Mouse (Mus musculus) brain, adult 2 months (tissue): ENCODE data around the gene Foxc2.

Source experiments
- DNase-seq: peaks from one replicate; pipeline ENCODE4 v3.0.0; 2011; ENCODE audit warnings: low read depth, low spot score

Gene Foxc2

DNA sequence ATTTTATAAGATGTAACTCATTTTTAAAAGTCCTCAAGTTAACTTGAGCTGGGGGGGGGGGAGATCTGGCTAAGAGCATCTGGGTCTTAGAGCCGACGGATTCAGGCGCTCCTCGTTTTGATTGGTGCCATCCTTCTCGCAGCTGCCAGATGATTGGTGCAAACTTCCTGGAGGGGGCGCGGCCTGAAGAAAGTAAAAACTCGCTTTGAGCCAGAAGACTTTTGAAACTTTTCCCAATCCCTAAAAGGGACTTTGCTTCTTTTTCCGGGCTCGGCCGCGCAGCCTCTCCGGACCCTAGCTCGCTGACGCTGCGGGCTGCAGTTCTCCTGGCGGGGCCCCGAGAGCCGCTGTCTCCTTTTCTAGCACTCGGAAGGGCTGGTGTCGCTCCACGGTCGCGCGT is at the start of gene Foxc2:
Gene Foxc2, plus strand, starts transcription at position 224 of the 400 bp plus-strand sequence.
- peak; percentile 77 for DNase-seq

DNA sequence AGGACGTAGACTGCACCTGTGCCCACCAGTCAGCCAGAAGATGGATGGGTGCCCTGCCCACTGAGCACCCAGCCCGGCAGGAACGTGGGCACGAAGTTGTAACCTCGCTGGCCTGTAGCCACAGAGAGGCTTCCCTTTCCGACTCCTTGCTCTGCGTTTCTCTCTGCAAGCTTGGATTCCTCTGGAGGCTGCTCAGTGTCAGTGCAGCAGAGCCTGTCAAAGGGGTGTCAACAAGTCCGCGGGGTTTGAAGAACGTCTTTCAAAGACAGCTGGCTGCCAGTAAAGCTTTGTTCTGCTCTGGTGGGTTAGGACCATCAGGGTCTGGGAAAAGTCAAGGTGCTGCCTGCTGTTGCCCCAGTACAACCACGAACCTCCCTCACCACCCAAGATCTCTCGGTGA is 44.5 kb upstream of the Foxc2 start:
- no peak for DNase-seq

DNA sequence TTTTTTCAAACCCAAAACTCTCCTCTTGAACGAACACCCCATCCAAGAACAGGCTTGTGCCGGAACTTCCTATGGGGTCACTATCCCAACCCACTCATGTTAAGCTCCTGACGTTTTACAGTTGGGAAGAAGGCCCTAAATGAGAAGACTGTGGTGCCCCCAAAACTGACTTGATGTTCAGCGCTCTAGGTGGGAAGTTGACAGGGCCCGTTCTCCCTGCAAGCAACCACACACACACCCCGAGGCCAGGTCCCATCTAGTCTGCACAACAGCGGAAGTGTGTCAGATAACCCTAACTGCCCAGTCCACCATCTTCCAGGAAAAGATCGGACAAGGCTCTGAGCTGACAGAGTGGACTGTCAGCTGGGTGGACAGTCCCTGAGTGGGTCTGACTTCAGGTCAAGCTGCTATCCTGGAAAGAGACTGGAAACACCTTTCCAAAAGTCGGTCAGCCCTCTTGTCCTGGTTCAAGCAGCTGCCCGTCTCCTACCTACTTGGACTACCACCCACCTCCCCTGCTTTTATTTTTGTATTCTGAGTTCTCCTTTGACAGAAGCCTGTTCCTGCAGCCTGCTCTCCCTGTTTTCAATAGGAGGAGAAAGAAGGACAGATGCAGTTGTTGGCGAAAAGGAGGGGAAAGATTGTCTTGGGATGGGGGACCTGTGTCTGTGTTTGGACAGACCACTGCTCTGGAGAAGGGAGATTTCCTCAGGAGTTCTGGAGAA is 43.4 kb upstream of the Foxc2 start:
- no peak for DNase-seq

DNA sequence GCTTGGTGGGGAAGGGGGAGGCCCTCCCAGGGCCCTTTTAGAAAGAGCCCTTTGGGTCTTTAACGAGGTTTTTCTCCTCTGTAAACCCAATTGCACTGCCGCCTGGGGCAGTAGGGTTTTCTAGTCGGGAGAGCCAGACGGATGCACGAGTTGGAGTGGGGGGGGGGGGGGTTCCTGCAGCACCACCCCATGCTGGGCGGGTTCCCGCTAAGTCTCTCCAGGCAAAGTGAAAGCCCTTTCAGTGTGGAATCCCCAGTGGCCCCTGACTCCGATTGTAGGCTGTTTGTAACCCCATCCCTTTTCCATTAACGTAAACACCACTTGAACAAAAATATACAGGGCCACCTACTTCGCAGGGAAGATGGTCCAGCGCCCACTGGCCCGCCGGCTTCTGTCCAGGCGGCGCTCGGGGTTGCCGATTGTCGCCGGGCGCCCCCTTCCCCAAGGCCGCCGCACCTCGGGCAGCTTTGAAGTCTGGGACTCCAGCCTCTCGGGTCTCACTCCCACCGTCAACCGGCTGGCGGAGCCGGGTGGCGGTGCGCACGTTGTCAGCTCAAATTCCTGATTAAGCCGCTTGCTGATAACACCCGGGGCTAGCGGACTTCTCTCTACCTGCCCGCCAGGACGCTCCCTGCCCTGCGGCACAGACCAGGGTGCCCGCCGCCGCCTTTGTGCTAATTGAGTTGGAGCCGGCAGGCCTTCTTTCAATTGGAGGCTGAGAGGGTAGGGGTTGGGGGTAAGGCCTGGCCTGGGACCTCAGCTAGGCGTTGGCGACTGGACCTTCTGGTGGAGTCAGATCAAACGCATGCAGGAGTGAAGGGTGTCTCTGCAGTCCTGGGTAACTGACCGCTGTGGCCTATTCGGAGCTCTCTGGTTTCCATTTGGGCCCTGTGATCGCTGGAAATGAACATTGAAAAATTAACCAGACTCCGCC is 42.5 kb upstream of the Foxc2 start:
- DNase-seq: no peak

DNA sequence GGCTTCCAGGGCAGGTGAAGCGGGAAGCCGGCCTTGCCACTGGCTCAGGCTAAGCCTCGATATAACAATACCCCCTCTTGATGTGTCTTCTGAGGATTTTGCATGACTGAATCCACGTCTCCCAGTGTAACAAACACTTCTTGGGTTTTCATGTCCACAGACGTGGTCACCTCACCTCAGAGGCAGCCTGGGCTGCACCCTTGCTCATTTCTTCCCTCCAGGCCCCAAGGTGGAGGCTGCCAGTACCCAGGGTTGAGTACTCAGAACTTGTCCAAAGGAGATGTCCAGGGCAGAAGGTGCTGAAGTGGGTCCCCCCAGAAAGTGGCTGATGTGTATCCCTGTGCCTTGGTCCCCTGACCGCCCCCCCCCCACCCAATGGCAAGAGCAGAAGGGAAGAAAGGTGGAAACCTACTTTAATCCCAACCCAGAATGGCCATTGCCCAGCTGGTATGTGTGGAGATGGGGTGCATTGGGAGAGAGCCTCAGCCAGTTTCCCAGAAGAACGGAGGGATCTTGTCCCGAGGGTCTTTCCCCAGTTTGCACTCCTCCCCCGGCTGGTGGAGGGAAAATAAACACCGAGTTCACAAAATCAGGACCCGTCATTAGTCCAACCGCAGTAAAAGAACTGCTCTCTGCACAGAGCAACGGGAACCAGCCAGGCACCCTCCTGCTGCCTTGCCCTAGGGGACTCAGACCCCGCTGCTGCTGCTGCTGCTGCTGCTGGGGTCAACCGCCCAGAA is 41.7 kb upstream of the Foxc2 start:
- DNase-seq: no peak

DNA sequence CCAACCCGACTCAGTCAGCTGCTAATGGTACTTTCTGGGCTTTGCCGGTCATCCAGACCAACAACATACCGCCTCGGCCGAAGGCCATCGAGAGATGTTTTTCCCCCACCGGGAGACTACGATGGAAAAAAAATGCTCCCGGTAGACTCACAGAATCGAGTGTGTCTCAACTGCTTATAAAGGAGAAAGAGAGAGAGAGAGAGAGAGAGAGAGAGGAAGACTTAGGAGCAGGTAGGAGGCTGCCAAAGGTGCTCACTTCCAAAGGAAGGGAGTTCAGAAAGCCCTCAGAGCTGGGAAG is 41.2 kb upstream of the Foxc2 start:
- DNase-seq: no peak

DNA sequence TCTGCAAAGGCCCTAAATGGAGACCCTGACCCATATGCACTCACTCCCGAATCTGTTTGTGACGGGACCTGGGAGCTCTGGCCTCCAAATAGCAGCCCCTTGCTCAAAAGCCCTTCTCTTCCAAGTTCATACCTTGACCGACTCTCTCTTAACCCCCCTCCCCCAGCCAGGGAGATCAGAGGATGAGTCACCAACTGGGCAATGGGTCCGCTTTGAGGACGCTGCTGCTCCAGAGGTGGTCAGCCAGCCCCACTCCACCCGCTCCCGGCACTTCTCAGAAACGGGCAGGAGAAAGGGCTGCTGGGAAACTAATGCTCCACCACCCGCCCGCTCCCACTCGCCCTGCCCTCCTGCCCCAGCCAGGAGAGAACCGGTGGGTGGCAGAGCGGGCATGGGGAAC is 40.0 kb upstream of the Foxc2 start:
- DNase-seq: no peak

DNA sequence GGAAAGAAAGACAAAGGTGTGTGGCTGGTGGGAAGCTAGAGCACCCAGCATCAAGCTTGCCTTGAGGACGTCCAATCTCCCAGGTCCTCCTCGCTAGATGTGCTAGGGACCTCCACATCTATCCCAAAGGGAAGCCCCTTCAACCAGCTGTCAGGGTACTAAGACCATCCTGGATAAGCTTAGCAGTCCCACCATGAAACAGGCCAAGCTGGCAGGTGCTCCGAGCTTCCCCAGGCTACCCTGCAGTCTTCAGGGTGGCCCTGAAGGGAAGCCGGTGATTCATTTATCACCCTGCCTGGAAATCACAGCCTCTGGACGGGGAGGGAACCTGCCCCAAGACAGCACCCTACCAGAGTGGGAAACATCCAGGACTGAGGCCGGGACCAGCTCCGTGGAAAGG is 39.4 kb upstream of the Foxc2 start:
- DNase-seq: no peak

DNA sequence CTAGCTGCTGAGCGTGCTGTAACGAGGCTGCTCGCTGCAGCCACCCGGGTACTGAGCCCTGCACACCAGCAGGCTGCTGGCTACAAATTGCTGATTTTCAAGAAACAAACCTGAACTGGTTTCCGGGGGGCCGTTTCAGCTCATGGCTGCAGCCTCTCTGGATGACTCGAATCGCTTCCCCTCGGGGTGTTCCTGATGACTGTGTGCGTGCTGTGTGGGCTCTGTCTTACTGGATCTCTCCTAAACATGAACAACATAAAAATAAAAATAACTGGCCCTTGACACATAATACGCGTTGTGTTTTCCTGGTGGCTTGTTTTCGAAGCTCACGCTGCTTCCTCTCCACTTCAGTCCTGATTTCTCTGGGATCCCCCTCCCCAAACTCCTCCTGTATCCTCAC is 37.2 kb upstream of the Foxc2 start:
- DNase-seq: no peak

DNA sequence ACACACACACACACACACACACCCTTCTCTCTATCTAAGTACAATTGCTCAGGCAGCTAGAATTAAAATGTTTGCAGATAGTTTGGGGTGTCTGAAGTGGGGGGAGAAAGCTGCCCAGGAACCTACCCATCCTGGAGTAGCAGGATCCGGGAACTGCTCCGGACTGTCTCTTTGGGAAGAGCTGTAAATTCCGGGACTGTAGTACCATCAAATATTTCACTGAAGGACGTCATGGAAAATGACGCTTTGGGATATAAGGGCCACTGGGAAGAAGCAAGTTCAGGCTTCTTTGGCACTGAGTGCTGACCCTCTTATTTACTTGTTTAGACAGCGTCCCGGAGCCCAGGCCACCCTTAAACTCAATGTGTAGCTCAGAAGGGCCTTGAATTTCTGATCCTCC is 36.8 kb upstream of the Foxc2 start:
- DNase-seq: no peak

DNA sequence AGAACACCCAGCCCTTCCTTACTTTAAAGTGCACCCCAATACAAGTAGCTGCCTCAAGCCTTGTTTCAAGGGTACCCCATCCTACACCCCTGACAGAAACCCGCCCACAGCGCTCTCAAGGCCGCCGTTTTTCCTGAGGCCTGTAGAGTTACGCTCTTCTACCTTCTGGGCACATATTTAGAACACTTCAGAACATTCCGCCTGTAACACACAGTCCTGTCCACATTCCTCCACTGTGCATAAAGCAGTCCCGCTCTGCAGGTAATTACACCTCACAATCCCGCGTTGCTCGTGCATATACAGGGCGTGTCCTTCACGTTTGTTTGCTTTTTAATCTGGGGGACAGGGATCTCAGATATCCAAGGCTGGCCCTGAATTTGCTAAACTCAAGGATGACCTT is 36.0 kb upstream of the Foxc2 start:
- DNase-seq: no peak

DNA sequence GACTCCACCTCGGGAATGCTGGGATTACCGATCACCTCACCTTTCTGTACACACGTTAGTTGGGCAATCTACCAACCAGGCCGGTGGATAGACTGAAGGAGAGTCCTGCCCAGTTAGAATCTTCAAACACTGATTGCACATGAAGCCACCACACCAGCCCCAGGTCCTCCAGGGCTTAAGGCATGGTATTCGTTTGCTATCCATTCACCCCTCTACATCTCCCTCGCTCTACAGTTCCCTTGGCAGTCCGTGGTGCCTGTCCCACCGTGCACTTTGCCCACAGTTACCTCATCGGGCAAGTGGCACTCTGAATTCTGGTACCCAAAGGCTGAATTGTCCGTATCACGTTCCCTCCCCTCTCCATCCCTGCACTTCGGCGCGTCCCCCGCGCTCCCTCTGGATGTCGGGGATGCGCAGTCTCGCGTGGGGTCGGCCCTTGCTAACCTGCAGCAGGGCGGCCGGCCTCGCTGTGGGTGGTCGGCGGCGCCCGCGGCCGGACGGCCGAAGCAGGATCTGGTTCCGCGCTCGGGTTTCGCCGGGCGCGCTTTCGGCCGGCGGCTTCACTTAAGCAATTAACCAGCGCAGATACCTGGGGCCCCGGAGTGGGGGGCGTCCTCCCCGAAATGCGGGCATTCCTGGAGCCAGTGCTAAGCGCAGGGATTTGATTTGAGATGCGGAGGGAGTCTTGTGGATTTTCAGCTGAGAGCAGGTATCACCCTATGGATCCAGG is 35.4 kb upstream of the Foxc2 start:
- DNase-seq: no peak

DNA sequence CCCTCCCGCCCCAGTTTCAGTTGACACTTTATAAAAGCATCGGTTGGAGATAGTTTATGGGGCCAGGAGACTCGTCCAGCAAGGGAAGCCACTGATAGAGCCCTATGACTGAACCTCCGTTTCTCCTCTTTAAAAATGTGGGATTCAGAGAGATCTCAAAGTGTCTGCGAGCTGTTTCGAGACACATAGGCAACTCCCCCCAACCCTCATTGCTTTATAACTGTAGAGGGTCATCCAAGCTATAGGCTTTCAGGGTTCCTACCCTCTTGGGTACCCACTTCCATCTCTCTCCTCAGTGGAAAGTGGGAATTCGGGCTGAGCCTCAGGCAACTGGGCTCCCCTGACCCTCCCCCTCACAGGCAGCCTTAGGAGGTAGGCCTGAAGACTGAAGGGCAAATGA is 34.6 kb upstream of the Foxc2 start:
- DNase-seq: no peak

DNA sequence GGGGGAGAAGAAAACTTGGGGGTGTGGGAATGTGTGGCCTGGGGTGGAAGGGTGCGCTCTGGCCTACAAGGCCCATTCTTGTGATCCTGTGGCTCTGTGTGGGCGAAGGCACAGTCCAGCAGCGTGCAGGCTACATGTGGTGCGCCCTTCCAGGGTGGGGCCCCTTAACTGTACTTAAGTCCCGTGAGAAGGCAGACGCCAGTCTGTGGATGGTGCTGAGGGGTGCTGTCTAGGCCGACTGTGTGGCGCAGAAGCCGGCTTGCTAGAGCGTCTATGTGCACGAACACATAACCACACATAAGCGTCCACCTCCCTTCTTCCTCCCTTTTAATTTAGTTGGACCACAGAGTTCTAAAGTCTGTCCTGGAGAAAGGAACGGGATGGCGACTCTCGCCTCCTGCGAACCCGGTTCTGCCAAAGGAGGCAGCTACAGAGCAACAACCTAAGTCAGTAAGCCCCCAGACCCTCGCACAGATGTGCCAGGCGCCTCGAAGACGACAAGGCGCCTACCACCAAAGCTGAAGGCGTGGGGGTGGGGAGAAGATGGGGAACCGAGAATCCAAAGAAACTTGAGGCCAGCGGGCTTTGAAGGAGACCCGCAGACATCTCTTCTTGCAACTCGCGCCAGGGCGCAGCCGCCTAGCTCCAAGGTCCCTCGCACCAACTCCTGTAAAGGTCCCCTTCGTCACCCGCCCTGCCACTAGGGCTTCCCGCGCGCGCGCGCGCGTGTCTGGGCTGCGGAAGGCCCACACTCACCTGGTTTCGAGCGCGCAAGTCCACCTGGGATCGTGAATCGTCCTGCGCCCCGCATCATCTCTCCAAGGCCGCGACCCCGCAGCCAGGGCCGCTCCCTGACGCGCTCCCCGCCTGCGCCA is 33.5 kb upstream of the Foxc2 start:
- no peak for DNase-seq

DNA sequence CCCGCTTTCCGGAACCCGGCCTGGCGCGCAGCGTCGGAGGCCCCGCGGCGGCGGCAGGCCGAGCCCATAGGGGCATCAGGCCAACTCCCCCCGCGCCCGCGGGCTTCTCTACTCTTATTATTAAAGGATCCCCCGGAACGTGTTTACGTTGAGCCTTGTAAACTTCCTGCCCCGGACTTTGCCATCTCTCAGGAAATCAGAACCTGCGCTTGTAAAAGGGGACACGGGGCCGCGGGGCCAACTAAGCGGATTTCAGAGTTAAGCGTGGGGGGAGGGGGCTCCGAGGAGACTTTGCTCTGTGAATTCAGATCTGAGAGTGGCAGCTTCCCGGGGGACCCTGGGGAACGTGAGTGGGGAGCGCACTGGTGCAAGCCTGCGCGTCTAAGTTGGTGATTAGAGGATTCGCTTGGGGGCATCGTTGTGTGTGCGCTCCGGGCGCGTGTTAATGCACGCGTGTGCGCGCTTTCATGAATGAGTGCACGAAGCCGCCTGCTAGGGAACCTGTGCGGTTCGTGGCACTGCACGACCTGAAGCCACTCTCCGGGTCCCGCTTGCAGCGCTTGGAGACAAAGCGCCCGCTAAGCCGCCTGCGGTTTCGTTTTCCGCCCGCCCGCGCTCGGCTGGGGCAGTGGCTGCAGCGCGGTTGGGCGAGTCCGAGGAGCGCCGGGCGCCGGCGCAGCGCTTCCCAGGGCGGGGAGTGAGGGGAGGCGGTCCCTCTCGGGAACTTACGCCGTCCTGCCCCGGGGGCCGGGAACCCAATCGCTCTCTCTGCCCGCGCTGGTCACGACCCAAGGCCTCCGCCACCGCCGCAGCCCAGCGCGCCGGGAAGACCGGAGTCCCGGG is 32.7 kb upstream of the Foxc2 start:
- DNase-seq: peak; percentile 12

DNA sequence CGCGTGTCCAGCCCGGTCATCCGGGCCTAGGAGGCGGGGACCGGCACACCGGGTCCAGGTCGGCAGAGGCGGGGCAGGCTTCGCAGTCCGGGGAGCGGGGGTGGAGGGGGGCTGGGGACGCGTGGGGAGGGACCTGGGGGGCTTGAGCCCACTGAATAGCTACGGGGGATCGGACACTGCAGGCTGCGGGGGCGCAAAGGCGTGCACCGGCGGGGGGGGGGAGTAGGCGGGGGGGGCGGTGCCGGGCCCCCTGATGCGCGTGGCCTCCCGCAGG is 32.1 kb upstream of the Foxc2 start:
- no peak for DNase-seq

DNA sequence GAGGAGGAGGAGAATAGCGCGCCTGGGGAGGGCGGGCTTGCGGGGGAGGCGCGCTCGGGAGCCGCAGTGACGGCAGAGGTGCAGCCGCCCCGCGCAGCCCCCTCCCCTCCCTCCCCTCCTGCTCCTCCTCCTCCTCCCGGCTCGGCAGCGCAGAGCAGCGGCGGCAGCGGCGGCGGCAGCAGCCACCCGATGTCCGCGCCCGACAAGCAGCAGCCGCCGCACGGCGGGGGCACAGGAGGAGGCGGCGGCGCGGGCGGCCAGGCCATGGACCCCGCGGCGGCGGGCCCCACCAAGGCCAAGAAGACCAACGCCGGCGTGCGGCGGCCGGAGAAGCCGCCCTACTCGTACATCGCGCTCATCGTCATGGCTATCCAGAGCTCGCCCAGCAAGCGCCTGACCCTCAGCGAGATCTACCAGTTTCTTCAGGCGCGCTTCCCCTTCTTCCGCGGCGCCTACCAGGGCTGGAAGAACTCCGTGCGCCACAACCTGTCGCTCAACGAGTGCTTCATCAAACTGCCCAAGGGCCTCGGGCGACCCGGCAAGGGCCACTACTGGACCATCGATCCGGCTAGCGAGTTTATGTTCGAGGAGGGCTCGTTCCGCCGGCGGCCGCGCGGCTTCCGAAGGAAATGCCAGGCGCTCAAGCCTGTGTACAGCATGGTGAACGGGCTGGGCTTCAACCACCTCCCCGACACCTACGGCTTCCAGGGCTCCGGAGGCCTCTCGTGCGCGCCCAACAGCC is 31.6 kb upstream of the Foxc2 start, which contains the start of gene Foxf1:
Gene Foxf1, plus strand, starts transcription at position 177 of the 742 bp plus-strand sequence.
- no peak for DNase-seq

DNA sequence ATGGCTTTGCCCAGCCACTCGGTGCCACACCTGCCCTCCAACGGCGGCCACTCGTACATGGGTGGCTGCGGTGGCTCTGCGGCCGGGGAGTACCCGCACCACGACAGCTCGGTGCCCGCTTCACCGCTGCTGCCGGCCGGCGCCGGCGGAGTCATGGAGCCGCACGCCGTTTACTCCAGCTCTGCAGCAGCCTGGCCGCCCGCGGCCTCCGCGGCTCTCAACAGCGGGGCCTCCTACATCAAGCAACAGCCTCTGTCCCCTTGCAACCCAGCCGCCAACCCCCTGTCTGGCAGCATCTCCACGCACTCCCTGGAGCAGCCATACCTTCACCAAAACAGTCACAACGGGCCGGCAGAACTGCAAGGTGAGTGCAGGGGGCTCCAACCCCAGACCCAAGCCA is 31.0 kb upstream of the Foxc2 start:
- DNase-seq: no peak

DNA sequence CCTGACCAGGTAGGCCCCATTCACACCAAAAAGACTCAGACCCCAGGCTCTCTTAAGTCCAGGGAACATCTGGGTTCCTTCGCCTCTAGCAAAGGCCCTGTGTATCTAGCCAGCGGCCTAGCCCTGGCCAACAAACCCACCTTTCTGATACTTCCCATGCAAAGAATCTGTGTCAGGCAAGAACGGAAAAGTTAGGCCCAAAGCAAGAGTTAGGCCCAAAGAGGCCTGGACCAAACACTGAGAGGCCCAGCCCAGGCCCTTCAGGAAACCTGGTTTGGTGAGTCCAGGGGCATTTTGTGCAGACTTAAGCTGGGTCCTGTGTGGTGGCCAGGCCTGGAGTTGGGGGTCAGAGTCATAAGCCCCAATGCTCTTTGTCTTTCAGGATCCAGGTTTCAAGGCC is 30.4 kb upstream of the Foxc2 start:
- DNase-seq: no peak
